Mouse (Mus musculus): ENCODE results near the gene Plin4. TPM values are rescaled to one million over a fixed set of nuclear protein-coding genes. Genes with fewer than 3 reads are reported as not detected.

Plin4 gene
- polyA plus RNA-seq (2017; shearing (Covaris generic)) = not detected

DNA sequence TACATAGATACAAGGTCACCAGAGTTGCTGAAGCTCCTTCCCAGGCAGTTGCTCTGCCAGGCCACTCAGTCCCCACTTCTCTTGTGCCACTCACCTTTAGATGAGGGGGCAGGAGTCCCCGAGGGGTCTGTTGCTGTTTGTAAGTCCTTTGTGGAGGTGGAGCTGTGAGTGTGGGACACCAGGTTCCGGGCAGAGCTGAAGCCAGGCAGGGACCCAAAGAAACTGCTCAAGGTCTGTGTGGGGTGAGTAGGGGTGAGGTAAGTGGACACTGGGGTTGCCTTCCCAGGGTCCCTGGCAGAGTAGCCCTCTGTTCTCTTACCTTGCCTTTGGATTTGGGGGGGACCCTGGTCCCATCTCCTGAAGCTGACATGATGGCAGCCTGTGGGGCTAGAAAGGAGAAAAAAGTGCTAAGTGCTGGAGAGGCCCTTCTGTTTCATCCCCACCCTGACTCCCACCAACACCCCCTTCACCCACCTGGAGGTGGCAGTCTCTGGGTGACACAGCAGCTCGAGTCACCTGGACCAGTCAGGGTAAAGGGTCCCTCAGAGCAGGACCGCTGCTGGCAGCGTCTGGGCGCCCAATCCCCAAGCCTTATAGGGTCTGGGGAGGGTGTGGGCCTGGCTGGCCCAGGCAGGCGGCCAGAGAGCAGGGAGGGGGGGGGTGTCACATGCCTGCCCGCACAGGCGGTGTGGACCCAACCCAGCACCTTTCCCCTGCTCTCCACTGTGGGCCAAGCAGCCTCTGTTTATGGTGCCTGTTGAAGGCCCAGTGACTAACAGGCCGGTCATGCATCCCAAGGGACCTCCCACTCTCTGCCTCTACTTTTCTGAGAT is at the start of gene Plin4:
Gene Plin4, minus strand, starts transcription at position 585 of the 833 bp plus-strand sequence.

GRCm38 (mm10) chr17:56139858-56140595 is 30.4 kb upstream of the Plin4 start, which contains the start of gene Sema6b:
TSS of gene Sema6b (minus strand) at chr17:56140343.

GRCm38 (mm10) chr17:56121826-56122225 is 12.2 kb upstream of the Plin4 start, which contains the start of gene Lrg1:
TSS of gene Lrg1 (minus strand) at chr17:56122001.

GRCm38 (mm10) chr17:56117251-56117710 is 7.7 kb upstream of the Plin4 start, which contains the start of gene Plin5:
TSS of gene Plin5 (minus strand) at chr17:56117596.

GRCm38 (mm10) chr17:56078880-56079795 is 30.5 kb downstream of the Plin4 start, which contains the start of gene Hdgfl2:
TSS of gene Hdgfl2 (plus strand) at chr17:56079634.

DNA sequence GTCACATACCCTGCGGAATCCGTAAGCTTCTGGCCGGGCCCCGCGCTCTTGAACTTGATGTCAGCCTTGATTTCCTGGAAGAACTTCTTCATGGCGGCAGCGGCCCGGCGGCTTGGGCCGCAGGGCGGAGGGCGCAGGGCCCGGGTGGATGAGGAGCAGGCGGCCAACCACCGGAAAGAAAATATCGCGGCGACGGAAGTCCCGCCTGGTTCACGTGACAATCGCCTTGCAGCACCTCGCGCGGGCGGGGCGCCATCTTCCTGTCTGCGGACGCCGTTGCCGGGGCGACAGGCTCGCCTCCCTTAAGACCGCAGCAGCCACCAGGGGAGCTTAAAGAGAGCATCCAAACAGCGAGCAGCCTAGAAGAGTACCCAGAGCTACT is 34.8 kb downstream of the Plin4 start, which contains the start of gene Ubxn6:
Gene Ubxn6, minus strand, starts transcription at position 202 of the 382 bp plus-strand sequence.

Other genes with a start within 250 kb of the Plin4 start
- gene Zfp119a, start 230.9 kb downstream of the Plin4 start, polyA plus RNA-seq (2017; shearing (Covaris generic)) = 10 to 100 TPM in 1 of 2 experiments, 1 to 10 TPM in 1; 9.5 to 17.1 TPM
- gene Zfp959, start 217.7 kb downstream of the Plin4 start, polyA plus RNA-seq (2017; shearing (Covaris generic)) = 10 to 100 TPM; 20.8 to 24.1 TPM
- gene Zfp119b, start 160.3 kb downstream of the Plin4 start, polyA plus RNA-seq (2017; shearing (Covaris generic)) = 10 to 100 TPM in 1 of 2 experiments, 1 to 10 TPM in 1; 9.2 to 13.1 TPM
- gene Ebi3, start 157.2 kb downstream of the Plin4 start, polyA plus RNA-seq (2017; shearing (Covaris generic)) = 10 to 100 TPM; 43.1 to 73.4 TPM
- gene Yju2, start 150.7 kb downstream of the Plin4 start, polyA plus RNA-seq (2017; shearing (Covaris generic)) = 10 to 100 TPM; 29.4 to 44.6 TPM
- under 1 TPM; 0.17 to 0.95 TPM for gene Shd, start 139.3 kb downstream of the Plin4 start, polyA plus RNA-seq (2017; shearing (Covaris generic))
- under 1 TPM in 1 of 2 experiments, not detected in 1; 0.93 TPM for gene Fsd1, start 123.3 kb downstream of the Plin4 start, polyA plus RNA-seq (2017; shearing (Covaris generic))
- gene Stap2, start 104.2 kb downstream of the Plin4 start, polyA plus RNA-seq (2017; shearing (Covaris generic)) = under 1 TPM; 0.31 to 0.97 TPM
- gene Mpnd, start 104.1 kb downstream of the Plin4 start, polyA plus RNA-seq (2017; shearing (Covaris generic)) = 100 to 1,000 TPM; 106 to 109 TPM
- gene Sh3gl1, start 73.2 kb downstream of the Plin4 start, polyA plus RNA-seq (2017; shearing (Covaris generic)) = 100 to 1,000 TPM; 159 to 164 TPM
- 10 to 100 TPM in 1 of 2 experiments, 1 to 10 TPM in 1; 4.0 to 11.4 TPM for gene Chaf1a, start 69.4 kb downstream of the Plin4 start, polyA plus RNA-seq (2017; shearing (Covaris generic))
- gene Ubxn6, start 34.8 kb downstream of the Plin4 start, polyA plus RNA-seq (2017; shearing (Covaris generic)) = 10 to 100 TPM; 76.4 TPM
- gene Hdgfl2, start 30.2 kb downstream of the Plin4 start, polyA plus RNA-seq (2017; shearing (Covaris generic)) = 100 to 1,000 TPM in 1 of 2 experiments, 10 to 100 TPM in 1; 97.9 to 101 TPM
- not detected for gene Plin5, start 7.8 kb upstream of the Plin4 start, polyA plus RNA-seq (2017; shearing (Covaris generic))
- under 1 TPM in 1 of 2 experiments, not detected in 1; 0.74 TPM for gene Lrg1, start 12.2 kb upstream of the Plin4 start, polyA plus RNA-seq (2017; shearing (Covaris generic))
- under 1 TPM; 0.12 to 0.44 TPM for gene Sema6b, start 30.5 kb upstream of the Plin4 start, polyA plus RNA-seq (2017; shearing (Covaris generic))
- gene Tnfaip8l1, start 52.7 kb upstream of the Plin4 start, polyA plus RNA-seq (2017; shearing (Covaris generic)) = 10 to 100 TPM; 32.7 to 39.4 TPM
- gene Mydgf, start 74.1 kb upstream of the Plin4 start, polyA plus RNA-seq (2017; shearing (Covaris generic)) = 10 to 100 TPM; 57.9 to 59.9 TPM
- gene Dpp9, start 109.1 kb upstream of the Plin4 start, polyA plus RNA-seq (2017; shearing (Covaris generic)) = 10 to 100 TPM; 19.0 to 43.4 TPM
- 10 to 100 TPM; 10.3 to 12.3 TPM for gene Fem1a, start 147.0 kb upstream of the Plin4 start, polyA plus RNA-seq (2017; shearing (Covaris generic))
- gene Ticam1, start 167.0 kb upstream of the Plin4 start, polyA plus RNA-seq (2017; shearing (Covaris generic)) = 1 to 10 TPM; 4.8 to 8.9 TPM
- gene Plin3, start 183.1 kb upstream of the Plin4 start, polyA plus RNA-seq (2017; shearing (Covaris generic)) = 10 to 100 TPM; 22.9 to 32.3 TPM
- gene Arrdc5, start 190.5 kb upstream of the Plin4 start, polyA plus RNA-seq (2017; shearing (Covaris generic)) = under 1 TPM in 1 of 2 experiments, not detected in 1; 0.33 TPM
- 10 to 100 TPM; 13.1 to 31.3 TPM for gene Uhrf1, start 193.5 kb upstream of the Plin4 start, polyA plus RNA-seq (2017; shearing (Covaris generic))
- gene Kdm4b, start 216.3 kb upstream of the Plin4 start, polyA plus RNA-seq (2017; shearing (Covaris generic)) = 10 to 100 TPM; 33.2 to 40.2 TPM